Mouse (Mus musculus) stomach, postnatal 0 days (tissue): ENCODE results near the gene Abcb9.

Experiments
- CTCF ChIP-seq: IDR thresholded peaks from 2 replicates; pipeline ENCODE4 v1.5.1; 2016; ENCODE audit warnings: antibody characterized with exemption, low read depth, mild to moderate bottlenecking, moderate library complexity
- EP300 ChIP-seq: optimal IDR thresholded peaks from 2 replicates; pipeline ENCODE3; 2016; ENCODE audit warnings: antibody characterized with exemption

- no peak for TF ChIP-seq CTCF
- no peak for TF ChIP-seq EP300
Measured at GRCm38 (mm10) chr5:124049249-124050045, 46.2 kb downstream of the Abcb9 start.
